Mouse (Mus musculus) R1 (cell line): Measurements from ENCODE around the gene B3gnt3.

Experiments used
- DNase-seq: peaks from one replicate; pipeline ENCODE4 v3.0.0-alpha.2; 2018; ENCODE audit warnings: low read depth, low spot score

Gene B3gnt3

GRCm38 (mm10) chr8:71645510-71645909 lies 56.1 kb downstream of the B3gnt3 start:
- DNase-seq: no peak
